Mouse (Mus musculus): Measurements from ENCODE around the gene Corin.

GRCm38 (mm10) chr5:72452750-72453149, 51.5 kb downstream of the Corin start:
- TF ChIP-seq EP300 (IDR thresholded peaks at IDR 0.05; ENCODE audit: low read depth) (no peak), CTCF (IDR thresholded peaks at IDR 0.05; ENCODE audit: low read depth) (no peak)

Measured in heart, postnatal 0 days (tissue).